Mouse (Mus musculus): ENCODE data around the gene Gstt4.
"Not testable (repeated sequence)": the region's sequence is repeated elsewhere in the genome, so short reads cannot be mapped to it uniquely, and the experiment has no call there.

Gstt4 gene

DNA sequence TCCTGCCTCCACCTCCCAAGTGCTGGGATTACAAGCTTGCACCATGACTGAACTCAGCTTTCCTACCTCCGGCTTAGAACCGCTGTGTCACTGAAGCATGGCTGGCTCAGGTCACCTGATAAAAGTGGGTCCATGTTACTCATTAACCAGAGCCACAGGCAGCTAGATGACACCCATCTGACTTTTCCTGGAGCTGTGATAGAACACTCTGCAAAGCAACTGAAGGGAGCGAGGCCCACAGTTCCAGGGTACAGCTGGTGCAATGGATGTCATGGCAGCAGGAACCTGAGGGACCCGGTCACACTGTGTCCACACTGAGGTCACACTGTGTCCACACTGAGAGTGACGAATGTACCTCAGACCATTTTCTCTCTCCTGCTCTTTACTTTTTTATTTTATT, 32.5 kb downstream of the Gstt4 start:
- no peak for DNase-seq (ENCODE audit: extremely low spot score)

DNA sequence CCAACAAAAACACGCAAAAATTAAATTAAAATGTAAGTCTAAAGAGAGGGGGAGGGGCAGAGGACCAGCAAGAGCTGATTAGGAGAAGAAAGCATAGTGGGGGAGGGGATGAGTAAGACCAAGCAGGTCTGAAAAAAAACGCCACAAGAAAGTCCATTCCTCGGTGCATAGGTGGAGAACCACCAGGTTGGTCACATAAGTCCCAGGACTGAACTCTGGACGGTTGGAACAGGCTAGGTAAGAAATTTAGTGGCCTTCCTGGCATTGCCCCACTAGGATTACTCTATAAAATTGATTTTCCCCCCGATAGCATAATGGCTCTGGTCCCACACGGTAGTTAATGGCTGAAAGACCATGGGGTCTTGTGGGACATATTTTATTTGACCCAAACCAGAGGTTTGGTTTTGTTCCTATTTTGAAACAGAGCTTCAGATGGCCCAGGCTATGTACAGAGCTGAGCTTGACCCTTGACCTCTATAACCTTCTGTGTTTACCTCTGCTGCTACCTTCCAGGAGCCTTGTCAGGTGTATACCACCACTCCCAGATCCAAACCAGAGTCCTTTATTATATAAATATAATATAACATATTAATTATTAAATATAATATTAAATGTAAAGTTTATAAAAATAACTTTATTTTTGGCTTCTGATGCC, 33.1 kb downstream of the Gstt4 start:
- DNase-seq (ENCODE audit: extremely low spot score), result no peak

DNA sequence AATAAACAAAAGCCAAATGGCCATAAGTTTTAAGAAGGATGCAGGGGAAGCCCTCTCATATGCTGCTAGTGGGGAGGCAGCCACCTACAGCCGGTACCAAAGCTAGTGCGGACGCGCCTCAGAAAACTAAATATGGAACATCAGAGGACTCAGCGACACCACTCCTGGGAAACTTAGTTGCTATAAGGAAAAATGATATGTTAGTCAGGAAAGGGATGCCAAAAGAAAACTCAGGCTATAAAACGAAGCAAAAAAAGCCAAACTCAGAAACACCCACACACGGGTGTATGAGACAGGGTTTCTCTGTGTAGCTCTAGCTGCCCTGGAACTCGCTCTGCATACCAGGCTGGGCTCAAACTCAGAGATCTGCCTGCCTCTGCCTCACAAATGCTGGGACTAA, 34.1 kb downstream of the Gstt4 start:
- DNase-seq (ENCODE audit: extremely low spot score), result no peak

DNA sequence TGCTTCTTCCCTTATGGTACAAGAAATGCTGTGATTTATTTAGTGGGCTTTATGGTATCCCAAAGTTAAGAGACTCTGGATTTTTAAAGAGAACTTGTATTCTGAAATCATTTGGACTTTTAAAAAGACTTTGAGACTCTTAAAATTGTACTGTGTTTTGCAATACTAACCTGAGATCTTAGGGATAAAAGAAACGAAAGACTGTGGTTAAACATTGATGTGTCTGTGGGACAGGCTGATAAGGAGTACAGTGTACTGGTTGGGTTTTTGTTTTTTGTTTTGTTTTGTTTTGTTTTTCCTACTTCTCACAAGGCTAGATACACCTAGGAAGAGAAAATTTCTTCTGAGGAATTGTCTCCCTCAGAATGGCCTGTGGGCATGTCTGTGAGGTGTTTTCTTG, 36.9 kb downstream of the Gstt4 start:
- no peak for DNase-seq (ENCODE audit: extremely low spot score)

GRCm38 (mm10) chr10:75780769-75781578, 41.4 kb downstream of the Gstt4 start, which contains the start of the genes Gm20441 and Gstt3:
Gene Gm20441 (minus strand): TSS chr10:75780954.
Gene Gstt3 (minus strand): TSS chr10:75781414.
- DNase-seq (ENCODE audit: extremely low spot score), result peak; percentile 61

GRCm38 (mm10) chr10:75779206-75780174, 42.9 kb downstream of the Gstt4 start:
- no peak for DNase-seq (ENCODE audit: extremely low spot score)

DNA sequence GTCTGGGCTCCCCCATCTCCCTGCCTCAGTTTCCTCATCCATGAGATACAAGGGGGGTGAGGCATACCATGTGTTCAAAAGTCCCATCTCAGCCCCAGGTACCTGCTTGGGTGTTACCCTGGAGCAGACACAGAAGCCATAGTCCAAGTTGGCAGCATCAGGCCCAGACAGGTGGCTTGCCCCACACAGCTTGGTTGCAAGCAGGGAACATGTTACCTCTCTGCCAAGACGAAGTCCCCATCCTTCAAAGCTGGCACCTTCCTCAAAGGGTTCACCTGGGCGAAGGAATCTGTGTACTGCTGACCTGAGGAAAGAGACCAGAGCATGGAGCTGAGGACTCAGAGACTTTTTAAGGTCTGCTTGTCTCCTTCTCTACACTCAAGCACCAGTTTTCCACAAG, 44.5 kb downstream of the Gstt4 start:
- DNase-seq (ENCODE audit: extremely low spot score), result no peak

DNA sequence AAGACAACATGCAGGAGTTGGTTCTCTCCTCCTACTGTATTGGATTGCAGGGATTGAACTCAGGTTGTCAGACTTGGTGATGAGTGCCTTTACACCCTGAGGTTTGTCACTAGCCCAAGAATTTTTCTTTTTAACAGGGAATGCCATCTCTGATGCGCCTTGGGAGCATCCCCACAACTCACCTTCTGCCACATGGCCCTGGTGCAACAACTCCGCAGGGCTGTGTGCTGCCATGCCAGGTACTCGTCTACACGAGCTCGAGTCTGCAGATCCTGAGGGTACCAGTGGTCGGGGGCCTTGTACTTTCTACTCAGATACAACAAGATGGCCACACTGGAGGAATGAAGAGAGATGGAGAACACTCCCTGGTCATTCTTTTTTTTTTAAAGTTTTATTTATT, 45.8 kb downstream of the Gstt4 start:
- DNase-seq (ENCODE audit: extremely low spot score), result no peak

- DNase-seq (ENCODE audit: extremely low spot score), result no peak
Measured at GRCm38 (mm10) chr10:75774587-75774986, 47.8 kb downstream of the Gstt4 start.

GRCm38 (mm10) chr10:75774102-75774501, 48.2 kb downstream of the Gstt4 start:
- no peak for DNase-seq (ENCODE audit: extremely low spot score)

DNA sequence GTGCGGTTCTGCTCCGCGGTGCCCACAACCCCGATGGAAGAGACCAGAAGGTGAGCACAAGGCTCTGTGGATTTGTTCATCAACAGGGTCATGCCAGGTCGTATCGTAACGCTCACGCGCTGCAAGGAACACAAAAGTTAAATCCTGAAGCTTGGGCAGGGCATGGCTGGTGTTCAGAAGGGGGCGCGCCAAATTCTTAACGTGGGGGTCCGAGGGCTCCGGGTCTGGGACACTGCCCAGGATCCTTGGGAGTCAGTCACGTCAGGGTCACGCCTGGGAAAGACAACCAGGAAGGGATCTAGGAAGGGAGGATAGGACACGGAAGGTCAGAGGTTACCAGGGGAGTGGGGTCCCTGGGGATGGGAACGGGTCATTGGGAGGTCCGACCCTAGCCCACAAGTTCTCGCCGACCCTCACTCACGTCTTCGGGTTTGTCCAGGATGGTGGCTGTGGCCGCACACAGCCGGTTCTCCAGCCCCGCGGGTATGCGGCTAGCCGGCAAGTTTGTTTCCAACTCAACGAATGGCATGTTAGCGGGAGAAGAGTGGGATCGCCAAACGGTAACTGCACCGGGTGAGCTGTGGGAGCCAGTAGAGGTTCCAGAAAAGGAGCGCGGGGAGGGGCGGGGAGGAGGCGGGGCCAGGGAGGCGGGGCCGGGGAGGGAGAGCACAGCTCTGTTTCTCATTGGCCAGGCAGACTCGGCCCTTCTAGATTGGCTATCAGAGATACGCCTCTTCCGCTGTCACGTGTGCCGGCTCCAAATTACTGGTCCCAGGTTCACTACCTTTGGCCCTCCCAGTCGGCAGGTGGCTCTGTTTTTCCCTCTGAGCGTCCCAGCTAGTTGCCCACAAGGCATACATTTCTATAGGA, 49.3 kb downstream of the Gstt4 start, which contains the start of gene Ddt:
Gene Ddt (minus strand): TSS at position 620 of the 870 bp plus-strand sequence.
- DNase-seq (ENCODE audit: extremely low spot score), result peak; percentile 92

DNA sequence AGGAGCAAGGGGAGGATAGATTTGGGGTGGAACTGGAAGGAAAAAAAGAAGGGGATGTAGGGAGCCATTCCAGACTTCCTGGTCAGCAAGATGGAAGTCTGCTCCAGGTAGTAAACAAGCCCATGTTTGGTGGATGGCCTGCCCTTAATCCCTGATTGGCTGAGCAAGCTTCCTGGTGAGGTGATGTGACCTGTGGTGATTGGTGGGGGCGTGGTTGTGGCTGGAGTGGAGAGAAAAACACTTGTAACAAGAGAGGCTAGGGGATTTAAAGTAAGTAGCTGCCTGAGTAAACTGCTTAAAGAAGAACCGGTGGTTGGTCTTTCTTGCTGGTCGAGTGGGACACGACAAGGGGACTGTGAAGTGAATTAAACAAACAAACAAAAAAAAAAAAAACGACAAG, 54.6 kb downstream of the Gstt4 start:
- DNase-seq (ENCODE audit: extremely low spot score), result not testable (repeated sequence)

DNA sequence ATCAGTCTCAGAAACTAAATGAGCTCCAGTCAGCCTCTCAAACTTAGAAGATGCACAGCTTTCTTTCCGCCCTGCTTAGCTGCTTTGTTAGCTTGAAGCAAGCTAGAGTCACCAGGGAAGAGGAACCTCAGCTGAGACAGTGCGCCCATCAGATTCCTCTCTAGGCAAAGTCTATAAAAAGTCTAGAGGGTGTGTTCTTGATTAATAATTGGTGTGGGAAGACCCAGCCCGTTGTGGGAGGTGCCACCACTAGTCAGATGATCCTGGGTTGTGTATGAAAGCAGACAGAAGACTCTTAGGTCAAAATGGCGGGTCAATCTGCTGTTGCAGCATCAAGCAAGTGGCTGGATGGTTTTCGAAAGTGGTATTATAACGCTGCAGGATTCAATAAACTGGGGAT, 55.5 kb downstream of the Gstt4 start:
- no peak for DNase-seq (ENCODE audit: extremely low spot score)

All from embryo, embryonic 9.5 days (tissue).